Mouse (Mus musculus) layer of hippocampus, adult 18-20 months (tissue): Measurements from ENCODE around the gene Olfr532. TPM values are rescaled to one million over a fixed set of nuclear protein-coding genes. Genes with fewer than 3 reads are reported as not detected.
"Not testable (repeated sequence)": the region's sequence is repeated elsewhere in the genome, so short reads cannot be mapped to it uniquely, and the experiment has no call there.

Experiments used
- DNase-seq, 2 experiments: peaks; one replicate each; pipeline ENCODE4 v3.0.0; 2022; ENCODE audit warnings: low spot score in 2 of 2
- long read RNA-seq: library from polyadenylated mRNA; stranded (forward); transcript quantifications from one replicate; pipeline ENCODE4 v2.0.0, GENCODE M21; 2021
- total RNA-seq, 2 experiments: library from RNA; stranded (reverse); gene quantifications; 2 replicates each; pipeline ENCODE4 v1.2.3; 2021

Gene Olfr532
- total RNA-seq: not detected
- long read RNA-seq: 0 reads

- DNase-seq: no peak
Measured at GRCm38 (mm10) chr7:140421539-140421938, at the start of gene Olfr532. Gene Olfr532 (minus strand): TSS chr7:140421639.

- DNase-seq: not testable (repeated sequence)
Measured at GRCm38 (mm10) chr7:140463070-140463469, 41.6 kb upstream of the Olfr532 start, which contains the start of gene Olfr533. Gene Olfr533 (plus strand): TSS chr7:140463370.

GRCm38 (mm10) chr7:140443141-140443540 is 21.7 kb upstream of the Olfr532 start:
- DNase-seq: no peak

- no peak for DNase-seq
Measured at GRCm38 (mm10) chr7:140402818-140403217, 18.6 kb downstream of the Olfr532 start, which contains the start of gene Olfr531. Gene Olfr531 (minus strand): TSS chr7:140402918.

GRCm38 (mm10) chr7:140376911-140377310 is 44.5 kb downstream of the Olfr532 start:
- DNase-seq: no peak

- no peak for DNase-seq
Measured at GRCm38 (mm10) chr7:140376231-140376630, 45.2 kb downstream of the Olfr532 start, which contains the start of gene Olfr530. Gene Olfr530 (minus strand): TSS chr7:140376331.

- no peak for DNase-seq
Measured at GRCm38 (mm10) chr7:140374300-140374699, 47.1 kb downstream of the Olfr532 start.

Other genes starting within 250 kb of the Olfr532 start
- under 1 TPM in 1 of 2 experiments, not detected in 1; 0.10 TPM for gene Olfr523, start 248.4 kb downstream of the Olfr532 start, total RNA-seq
- not detected for gene Olfr524, start 215.7 kb downstream of the Olfr532 start, total RNA-seq
- under 1 TPM; 0.57 to 0.76 TPM for gene Cd163l1, start 203.4 kb downstream of the Olfr532 start, total RNA-seq
- under 1 TPM in 1 of 2 experiments, not detected in 1; 0.27 TPM for gene 5830411N06Rik, start 174.4 kb downstream of the Olfr532 start, total RNA-seq
- gene Olfr525, start 100.8 kb downstream of the Olfr532 start, total RNA-seq: not detected
- gene Olfr527, start 87.6 kb downstream of the Olfr532 start, total RNA-seq: not detected
- not detected for gene Olfr60, start 60.0 kb downstream of the Olfr532 start, total RNA-seq
- gene Olfr530, start 45.3 kb downstream of the Olfr532 start, total RNA-seq: not detected
- gene Olfr531, start 18.7 kb downstream of the Olfr532 start, total RNA-seq: not detected
- not detected for gene Olfr533, start 41.7 kb upstream of the Olfr532 start, total RNA-seq
- under 1 TPM; 0.22 to 0.33 TPM for gene Olfr535, start 62.6 kb upstream of the Olfr532 start, total RNA-seq
- gene Olfr536, start 85.8 kb upstream of the Olfr532 start, total RNA-seq: not detected
- gene Olfr538, start 146.2 kb upstream of the Olfr532 start, total RNA-seq: under 1 TPM in 1 of 2 experiments, not detected in 1; 0.25 TPM
- gene Olfr46, start 179.6 kb upstream of the Olfr532 start, total RNA-seq: under 1 TPM; 0.25 to 0.37 TPM
- gene Olfr61, start 207.3 kb upstream of the Olfr532 start, total RNA-seq: not detected
- under 1 TPM in 1 of 2 experiments, not detected in 1; 0.25 TPM for gene Olfr53, start 224.8 kb upstream of the Olfr532 start, total RNA-seq
- gene Olfr539, start 238.3 kb upstream of the Olfr532 start, total RNA-seq: under 1 TPM; 0.13 to 0.15 TPM